Mouse (Mus musculus): ENCODE measurements at regions not wholly inside any gene's neighbourhood (a gene's known extent, or its start where the extent isn't known, plus 50 kb on each side); places are given as distances from the start of the nearest gene placed in this dataset.
A peak's percentile ranks its signal among the peaks of the same experiment; 100 is the strongest.

DNA sequence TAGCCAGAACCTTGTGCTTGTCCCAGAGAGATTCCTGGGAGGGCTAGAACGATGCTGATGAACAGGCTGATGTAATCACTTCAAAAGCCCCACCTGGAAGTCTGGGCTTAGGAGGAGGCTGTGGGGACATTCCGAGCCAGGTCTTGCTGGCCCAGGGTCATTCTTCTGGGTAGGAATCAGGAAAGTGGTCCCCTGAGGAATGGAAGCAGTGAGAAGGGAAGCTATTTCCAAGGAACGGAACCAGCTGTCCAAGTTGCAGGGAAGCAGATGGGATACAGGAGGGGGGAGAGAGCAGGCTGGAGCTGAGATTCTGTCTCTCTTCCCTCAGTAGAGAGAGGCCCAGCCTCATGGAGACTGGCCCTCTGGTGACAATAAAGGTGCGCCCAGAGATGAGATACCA lies 243.9 kb downstream of the Tcf7l2 start:
- H3K4me1 ChIP-seq (ENCODE audit: control insufficient read depth, insufficient read depth, low read length), result 0 out of 2 replicates have a peak, but pooled peaks cover 2% of the 10 kb centered on the region
- WGBS, result 66% methylated on average over 4 of the region's 4 CpGs
- ATAC-seq, result no peak
- H3K9me3 ChIP-seq (replicated peaks; ENCODE audit: control insufficient read depth, low read length, poor library complexity, severe bottlenecking), result no peaks in the 10 kb centered on the region
- no peak overlapping the region; the same call in 1 of the 2 replicates for H3K27ac ChIP-seq (ENCODE audit: low read length)
- no peak overlapping the region for H3K4me2 ChIP-seq (ENCODE audit: low read length)
- H3K27me3 ChIP-seq (ENCODE audit: control insufficient read depth, insufficient read depth, low read depth, low read length), result no peaks in the 10 kb centered on the region
- H3K9ac ChIP-seq (ENCODE audit: low read depth, low read length), result no peak overlapping the region
- no peak overlapping the region for H3K4me3 ChIP-seq (ENCODE audit: low read depth, low read length)
- no peaks in the 10 kb centered on the region for H3K36me3 ChIP-seq (ENCODE audit: control insufficient read depth, insufficient read depth, low read length)

DNA sequence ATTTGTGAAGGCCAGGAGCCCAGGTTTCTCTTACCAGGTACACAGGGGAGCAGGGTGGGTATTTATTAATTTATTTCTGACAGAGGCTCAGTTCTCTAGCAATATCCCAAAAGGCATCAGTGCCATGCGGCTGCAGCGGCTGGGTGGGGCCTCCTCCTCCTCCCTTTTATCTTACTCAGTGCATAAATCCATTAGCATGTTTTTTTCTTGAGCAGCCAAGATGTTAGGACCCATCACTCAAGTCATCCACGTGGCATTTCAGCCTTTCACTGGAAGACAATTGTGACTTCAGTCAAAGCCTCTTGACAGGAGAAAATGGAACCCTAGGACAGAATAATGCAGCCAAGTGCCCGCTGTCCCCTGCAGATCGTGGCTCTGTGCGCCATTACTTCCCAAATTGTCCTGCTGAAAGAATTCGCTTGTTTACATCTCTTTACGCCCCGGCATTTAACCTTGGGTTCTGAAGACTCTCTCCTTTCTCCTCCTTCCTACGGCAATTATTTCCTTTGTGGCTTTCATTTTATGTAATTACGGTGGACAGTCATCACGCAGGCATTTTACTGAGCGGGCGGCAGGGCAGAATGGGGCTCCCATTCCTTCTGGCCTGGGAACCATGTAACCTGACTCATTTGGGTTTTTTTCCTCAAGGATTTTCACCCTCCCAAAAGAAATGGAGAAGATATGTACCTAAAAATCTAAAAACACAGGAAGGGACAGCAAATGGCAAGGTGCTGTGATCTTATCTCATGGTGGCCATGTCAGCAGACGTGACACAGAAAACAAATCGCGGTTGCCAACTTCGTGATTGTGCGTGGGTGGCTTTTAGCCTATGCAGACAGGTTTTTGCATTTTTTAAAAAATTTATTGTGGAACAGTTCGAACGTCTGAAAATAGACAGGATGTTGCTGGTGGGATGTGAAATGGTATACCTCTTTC lies 250.4 kb downstream of the Tcf7l2 start:
- Histone ChIP-seq H3K9ac (ENCODE audit: low read depth, low read length) (no peak overlapping the region), H3K4me2 (ENCODE audit: low read length) (no peak overlapping the region), H3K36me3 (ENCODE audit: control insufficient read depth, insufficient read depth, low read length) (no peaks in the 10 kb centered on the region), H3K27ac (ENCODE audit: low read length) (no peak overlapping the region), H3K4me3 (ENCODE audit: low read depth, low read length) (no peak overlapping the region), H3K9me3 (replicated peaks; ENCODE audit: control insufficient read depth, low read length, poor library complexity, severe bottlenecking) (no peaks in the 10 kb centered on the region), H3K27me3 (ENCODE audit: control insufficient read depth, insufficient read depth, low read depth, low read length) (no peaks in the 10 kb centered on the region), H3K4me1 (ENCODE audit: control insufficient read depth, insufficient read depth, low read length) (no peaks in the 10 kb centered on the region)
- no peak for ATAC-seq
- 64% methylated on average over 21 of the region's 21 CpGs for WGBS

DNA sequence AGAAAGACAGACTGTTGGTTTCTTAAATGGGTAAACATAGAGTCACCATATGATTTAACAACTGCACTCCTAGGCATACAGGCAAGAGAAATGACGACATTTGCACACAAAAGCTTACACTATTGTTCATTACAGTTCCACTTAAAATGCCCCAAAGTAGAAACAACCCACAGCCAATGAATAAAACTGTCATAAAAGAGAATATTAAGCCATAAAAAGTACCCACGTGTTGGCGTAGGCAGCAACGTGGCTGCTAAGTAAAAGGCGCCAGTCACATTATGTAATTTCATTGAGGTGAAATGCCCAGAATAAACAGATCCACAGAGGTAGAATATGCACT lies 251.1 kb downstream of the Tcf7l2 start:
- no peaks in the 10 kb centered on the region for H3K4me1 ChIP-seq (ENCODE audit: control insufficient read depth, insufficient read depth, low read length)
- no peaks in the 10 kb centered on the region for H3K9me3 ChIP-seq (replicated peaks; ENCODE audit: control insufficient read depth, low read length, poor library complexity, severe bottlenecking)
- no peak for ATAC-seq
- H3K27ac ChIP-seq (ENCODE audit: low read length), result no peak overlapping the region
- no peaks in the 10 kb centered on the region for H3K27me3 ChIP-seq (ENCODE audit: control insufficient read depth, insufficient read depth, low read depth, low read length)
- no peaks in the 10 kb centered on the region for H3K36me3 ChIP-seq (ENCODE audit: control insufficient read depth, insufficient read depth, low read length)
- no peak overlapping the region for H3K9ac ChIP-seq (ENCODE audit: low read depth, low read length)
- H3K4me2 ChIP-seq (ENCODE audit: low read length), result no peak overlapping the region
- H3K4me3 ChIP-seq (ENCODE audit: low read depth, low read length), result no peak overlapping the region
- 81% methylated on average over 5 of the region's 5 CpGs for WGBS

DNA sequence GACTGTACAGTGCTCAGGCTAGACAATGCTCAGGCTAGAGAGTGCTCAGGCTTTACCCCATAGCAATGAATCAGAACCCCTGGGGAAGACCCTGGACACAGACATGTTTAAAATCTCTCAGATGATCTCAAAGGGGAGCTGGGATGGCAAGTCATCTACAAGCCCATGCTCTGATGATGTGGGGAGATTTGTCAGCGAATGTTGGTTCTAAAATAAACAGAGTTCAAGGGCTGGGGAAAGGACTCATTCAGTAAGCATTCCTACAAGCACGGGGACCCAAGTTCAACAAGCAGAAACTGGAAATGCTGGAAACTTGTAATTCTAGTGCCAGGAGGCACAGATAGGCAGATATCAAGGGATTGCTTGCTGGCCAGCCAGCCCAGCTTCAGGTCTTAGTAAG lies 254.1 kb downstream of the Tcf7l2 start:
- no peaks in the 10 kb centered on the region for H3K36me3 ChIP-seq (ENCODE audit: control insufficient read depth, insufficient read depth, low read length)
- WGBS, result 89% methylated on average over 2 of the region's 2 CpGs
- no peaks in the 10 kb centered on the region for H3K9me3 ChIP-seq (replicated peaks; ENCODE audit: control insufficient read depth, low read length, poor library complexity, severe bottlenecking)
- H3K9ac ChIP-seq (ENCODE audit: low read depth, low read length), result no peak overlapping the region
- peaks cover 2% of the 10 kb centered on the region; the same call in 1 of the 2 replicates for H3K4me1 ChIP-seq (ENCODE audit: control insufficient read depth, insufficient read depth, low read length)
- H3K27me3 ChIP-seq (ENCODE audit: control insufficient read depth, insufficient read depth, low read depth, low read length), result no peaks in the 10 kb centered on the region
- no peak overlapping the region for H3K27ac ChIP-seq (ENCODE audit: low read length)
- no peak overlapping the region for H3K4me3 ChIP-seq (ENCODE audit: low read depth, low read length)
- no peak for ATAC-seq
- H3K4me2 ChIP-seq (ENCODE audit: low read length), result no peak overlapping the region

DNA sequence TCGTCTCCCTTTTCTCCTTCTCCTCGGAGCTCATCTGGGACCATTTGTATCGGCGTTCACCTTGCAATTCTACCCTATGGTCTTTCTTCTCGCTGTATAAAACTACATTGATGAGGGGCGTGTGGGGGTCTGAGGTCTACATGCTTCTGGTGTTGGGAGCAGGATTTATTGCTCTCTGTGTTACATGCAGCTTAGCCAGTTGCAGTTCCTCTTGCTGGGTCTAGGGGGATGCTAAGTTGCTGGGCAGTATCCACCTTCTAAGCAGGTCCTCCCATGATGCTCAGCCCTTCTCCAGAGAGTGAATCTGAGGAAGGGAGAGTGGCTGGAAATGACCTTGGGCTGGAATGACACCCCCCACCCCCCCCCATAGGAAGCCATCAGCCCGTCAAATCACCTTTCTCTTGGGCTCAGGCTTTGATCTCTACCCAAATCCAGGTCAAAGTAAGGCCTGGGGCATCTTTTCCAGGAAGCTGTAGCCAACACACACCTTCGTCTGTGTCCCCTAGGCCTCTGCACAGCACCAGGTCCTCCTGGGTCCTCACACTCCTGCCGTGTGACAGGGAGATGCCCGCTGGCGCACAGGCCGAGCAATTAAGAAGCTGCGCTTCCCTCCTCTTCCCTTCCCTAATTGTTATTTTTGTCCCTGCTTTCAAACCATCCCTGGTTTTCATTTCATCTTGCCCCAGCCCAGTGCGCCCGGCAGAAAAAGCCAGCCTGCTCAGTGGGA lies 257.0 kb downstream of the Tcf7l2 start:
- ATAC-seq, result peak; percentile 66
- peaks cover 2% of the 10 kb centered on the region; the same call in 1 of the 2 replicates for H3K4me1 ChIP-seq (ENCODE audit: control insufficient read depth, insufficient read depth, low read length)
- no peaks in the 10 kb centered on the region for H3K36me3 ChIP-seq (ENCODE audit: control insufficient read depth, insufficient read depth, low read length)
- H3K4me3 ChIP-seq (ENCODE audit: low read depth, low read length), result no peak overlapping the region
- no peaks in the 10 kb centered on the region for H3K9me3 ChIP-seq (replicated peaks; ENCODE audit: control insufficient read depth, low read length, poor library complexity, severe bottlenecking)
- no peak overlapping the region for H3K9ac ChIP-seq (ENCODE audit: low read depth, low read length)
- H3K27me3 ChIP-seq (ENCODE audit: control insufficient read depth, insufficient read depth, low read depth, low read length), result no peaks in the 10 kb centered on the region
- peak overlapping the region; percentile 30; the same call in 1 of the 2 replicates for H3K27ac ChIP-seq (ENCODE audit: low read length)
- no peak overlapping the region for H3K4me2 ChIP-seq (ENCODE audit: low read length)
- 54% methylated on average over 15 of the region's 15 CpGs for WGBS

DNA sequence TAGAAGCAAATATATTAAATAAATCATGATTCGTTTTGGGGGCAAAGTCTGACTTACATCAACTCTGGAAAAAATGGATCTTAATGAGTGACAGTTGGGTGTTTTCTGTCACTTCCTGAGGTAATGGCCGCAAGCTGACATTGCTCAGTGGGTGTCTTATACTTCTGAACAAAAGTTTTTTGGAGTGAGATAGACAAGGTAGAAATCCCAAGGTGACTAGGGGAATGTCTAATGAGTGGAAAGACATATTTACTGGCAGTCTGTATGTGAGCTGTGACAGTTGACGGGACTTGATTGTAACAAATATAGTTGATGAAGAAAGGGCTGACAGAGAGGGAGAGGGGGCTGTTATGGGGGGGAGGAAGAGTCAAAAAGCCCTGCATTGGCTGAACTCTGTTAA lies 257.8 kb downstream of the Tcf7l2 start:
- 62% methylated on average over 3 of the region's 3 CpGs for WGBS
- Histone ChIP-seq H3K4me1 (ENCODE audit: control insufficient read depth, insufficient read depth, low read length) (peaks cover 2% of the 10 kb centered on the region; the same call in 1 of the 2 replicates), H3K9ac (ENCODE audit: low read depth, low read length) (no peak overlapping the region), H3K4me3 (ENCODE audit: low read depth, low read length) (no peak overlapping the region), H3K27ac (ENCODE audit: low read length) (no peak overlapping the region), H3K36me3 (ENCODE audit: control insufficient read depth, insufficient read depth, low read length) (no peaks in the 10 kb centered on the region), H3K4me2 (ENCODE audit: low read length) (no peak overlapping the region), H3K27me3 (ENCODE audit: control insufficient read depth, insufficient read depth, low read depth, low read length) (no peaks in the 10 kb centered on the region), H3K9me3 (replicated peaks; ENCODE audit: control insufficient read depth, low read length, poor library complexity, severe bottlenecking) (no peaks in the 10 kb centered on the region)
- ATAC-seq, result peak; percentile 73

GRCm38 (mm10) chr19:56001428-56001827 lies 259.8 kb downstream of the Tcf7l2 start:
- ATAC-seq, result no peak
- Histone ChIP-seq H3K4me3 (ENCODE audit: low read depth, low read length) (no peak overlapping the region), H3K27me3 (ENCODE audit: control insufficient read depth, insufficient read depth, low read depth, low read length) (no peaks in the 10 kb centered on the region)

DNA sequence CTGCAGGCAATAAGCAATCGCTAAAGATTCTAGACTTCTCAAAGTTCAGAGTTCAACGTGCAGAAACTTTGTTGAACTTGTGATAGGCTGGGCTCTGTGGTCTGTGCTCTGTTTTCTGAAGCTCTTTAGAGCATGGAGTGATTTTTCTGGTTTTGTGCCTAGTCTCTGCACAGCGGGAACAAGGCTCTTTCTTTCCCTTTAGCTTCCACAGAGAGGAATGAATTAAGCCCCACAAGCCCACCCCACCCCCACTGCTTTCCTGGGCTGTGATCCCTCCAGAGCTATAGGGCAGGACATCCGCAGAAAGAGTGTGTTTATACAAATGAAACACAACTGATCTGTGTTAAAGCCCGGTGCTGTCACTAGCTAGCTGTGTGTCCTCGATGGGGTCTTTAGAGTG lies 264.3 kb downstream of the Tcf7l2 start:
- peak; percentile 21; the same call in 1 of the 2 replicates for ATAC-seq
- 25% methylated on average over 6 of the region's 6 CpGs for WGBS
- H3K27ac ChIP-seq (ENCODE audit: low read length), result peak overlapping the region; percentile 38; the same call in 1 of the 2 replicates
- no peak overlapping the region for H3K4me2 ChIP-seq (ENCODE audit: low read length)
- no peaks in the 10 kb centered on the region for H3K9me3 ChIP-seq (replicated peaks; ENCODE audit: control insufficient read depth, low read length, poor library complexity, severe bottlenecking)
- H3K4me3 ChIP-seq (ENCODE audit: low read depth, low read length), result no peak overlapping the region
- H3K36me3 ChIP-seq (ENCODE audit: control insufficient read depth, insufficient read depth, low read length), result no peaks in the 10 kb centered on the region
- H3K4me1 ChIP-seq (ENCODE audit: control insufficient read depth, insufficient read depth, low read length), result peaks cover 4% of the 10 kb centered on the region
- no peaks in the 10 kb centered on the region for H3K27me3 ChIP-seq (ENCODE audit: control insufficient read depth, insufficient read depth, low read depth, low read length)
- no peak overlapping the region for H3K9ac ChIP-seq (ENCODE audit: low read depth, low read length)

More at GRCm38 (mm10) chr19:56001428-56001827, 259.8 kb downstream of the Tcf7l2 start:
- Histone ChIP-seq H3K9me3 (replicated peaks; ENCODE audit: control insufficient read depth, low read length, poor library complexity, severe bottlenecking) (no peaks in the 10 kb centered on the region), H3K36me3 (ENCODE audit: control insufficient read depth, insufficient read depth, low read length) (no peaks in the 10 kb centered on the region), H3K4me1 (ENCODE audit: control insufficient read depth, insufficient read depth, low read length) (peaks cover 5% of the 10 kb centered on the region), H3K9ac (ENCODE audit: low read depth, low read length) (no peak overlapping the region), H3K27ac (ENCODE audit: low read length) (no peak overlapping the region), H3K4me2 (ENCODE audit: low read length) (no peak overlapping the region)
- WGBS, result 96% methylated on average over 3 of the region's 3 CpGs

- H3K9ac ChIP-seq (ENCODE audit: low read depth, low read length), result no peak overlapping the region
- H3K36me3 ChIP-seq (ENCODE audit: control insufficient read depth, insufficient read depth, low read length), result no peaks in the 10 kb centered on the region
- peaks cover 4% of the 10 kb centered on the region for H3K4me1 ChIP-seq (ENCODE audit: control insufficient read depth, insufficient read depth, low read length)
- no peaks in the 10 kb centered on the region for H3K9me3 ChIP-seq (replicated peaks; ENCODE audit: control insufficient read depth, low read length, poor library complexity, severe bottlenecking)
- no peak overlapping the region for H3K4me2 ChIP-seq (ENCODE audit: low read length)
- H3K4me3 ChIP-seq (ENCODE audit: low read depth, low read length), result no peak overlapping the region
- no peak overlapping the region for H3K27ac ChIP-seq (ENCODE audit: low read length)
- no peak for ATAC-seq
- 98% methylated on average over 5 of the region's 5 CpGs for WGBS
- no peaks in the 10 kb centered on the region for H3K27me3 ChIP-seq (ENCODE audit: control insufficient read depth, insufficient read depth, low read depth, low read length)
Observed at GRCm38 (mm10) chr19:56007433-56007832, 265.8 kb downstream of the Tcf7l2 start.

All from midbrain, embryonic 16.5 days (tissue).